Mouse (Mus musculus) right cerebral cortex, postnatal 10 days (tissue): Measurements from ENCODE around the gene Cdh23.

Experiments used
- DNase-seq, 2 experiments: peaks; one replicate each; pipeline ENCODE4 v3.0.0; 2021; ENCODE audit warnings: low spot score in 2 of 2

Gene Cdh23

DNA sequence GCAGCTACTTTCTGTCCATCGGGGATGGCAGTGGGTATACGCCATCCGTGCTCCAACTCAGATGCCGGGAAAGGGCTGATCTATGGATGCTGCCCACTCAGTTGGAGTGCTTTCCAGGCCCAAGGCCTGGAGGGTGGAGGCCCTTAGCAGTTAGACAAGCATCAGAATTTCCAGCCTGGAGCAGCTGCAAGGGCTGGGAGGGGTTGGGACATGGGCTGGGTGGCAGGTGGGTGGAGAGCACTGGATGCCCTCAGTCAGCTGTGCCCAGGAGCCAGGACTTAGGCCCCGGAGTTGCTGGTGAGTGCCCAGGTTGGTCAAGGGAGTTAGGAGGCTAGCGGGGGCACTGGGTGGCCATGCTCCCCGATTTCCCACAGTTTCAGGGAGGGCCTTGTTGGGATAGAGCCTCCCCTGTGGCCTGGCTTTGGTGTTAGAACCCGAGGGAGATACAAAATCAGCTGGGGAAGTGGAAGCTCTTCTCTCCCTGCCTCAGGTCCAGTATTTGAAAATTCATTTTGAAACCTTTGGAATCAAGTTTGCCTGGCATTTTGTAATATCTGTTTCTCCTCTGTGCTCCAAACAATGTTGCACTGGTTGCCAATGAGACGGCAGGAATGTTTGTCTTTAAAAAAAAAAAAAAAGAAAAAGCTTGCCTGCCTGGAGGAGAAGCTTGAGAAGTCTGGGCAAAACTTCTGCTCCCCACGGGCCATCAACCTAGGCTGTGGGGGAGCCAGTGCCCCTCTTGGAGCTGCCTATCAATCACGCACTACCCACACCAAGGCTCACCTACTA, 295.6 kb downstream of the Cdh23 start:
- no peak for DNase-seq

DNA sequence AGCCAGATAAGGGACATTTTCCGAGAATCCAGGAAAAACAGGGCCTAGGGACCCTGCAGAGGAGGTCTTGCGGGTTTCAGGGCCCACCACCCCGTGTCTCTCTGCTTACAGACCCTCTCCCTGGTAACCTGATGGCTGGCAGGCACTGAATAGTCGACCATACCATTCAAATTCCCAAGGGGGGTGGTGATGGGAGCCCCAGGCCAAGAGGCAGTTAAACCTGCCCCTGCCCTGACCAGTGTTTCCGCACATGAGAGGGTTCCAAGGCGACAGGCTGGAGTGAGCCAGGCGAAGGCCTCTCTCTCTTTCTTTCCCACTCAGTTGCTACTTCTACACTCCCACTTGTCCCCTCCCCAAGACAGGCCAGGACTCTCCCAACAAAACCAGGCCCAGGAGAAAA, 296.8 kb downstream of the Cdh23 start, which contains the start of gene Gm17455:
Gene Gm17455, plus strand, starts transcription at position 278 of the 400 bp plus-strand sequence.
- no peak for DNase-seq

DNA sequence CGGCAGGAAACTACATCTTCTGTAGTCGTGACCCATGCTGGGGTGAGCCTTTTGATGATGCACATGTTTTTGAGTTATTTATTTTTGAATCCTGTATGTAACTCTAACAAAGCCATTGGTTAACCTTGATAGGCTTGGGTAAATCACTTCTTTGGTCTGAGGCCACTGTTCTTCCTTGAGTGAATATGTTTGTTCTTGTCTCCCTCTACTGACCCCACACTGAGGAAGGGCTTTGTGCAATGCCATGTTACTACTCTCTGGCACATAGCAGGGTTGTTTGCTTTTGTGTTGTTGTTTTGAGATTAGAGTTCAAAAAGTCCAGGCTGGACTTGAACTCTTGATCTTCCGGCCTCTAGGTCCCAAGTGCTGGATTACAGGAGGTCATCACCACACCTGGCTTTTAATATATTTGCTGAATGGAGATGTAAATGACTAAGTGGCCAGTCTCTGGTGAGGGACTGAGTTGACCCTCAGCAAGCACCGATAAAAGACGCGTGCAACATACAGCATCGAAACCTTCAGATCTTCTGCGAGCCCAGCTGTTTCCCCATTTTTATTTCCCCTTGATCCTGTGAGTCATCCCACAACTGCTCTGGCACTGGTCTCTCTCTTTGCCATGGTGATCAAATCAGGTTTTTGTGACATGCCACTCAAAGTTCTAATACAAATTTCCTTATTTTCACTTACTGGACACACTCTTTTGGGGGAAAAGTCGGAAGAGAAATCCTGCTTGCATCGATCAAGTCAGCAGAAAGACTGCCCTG, 298.1 kb downstream of the Cdh23 start:
- no peak for DNase-seq

DNA sequence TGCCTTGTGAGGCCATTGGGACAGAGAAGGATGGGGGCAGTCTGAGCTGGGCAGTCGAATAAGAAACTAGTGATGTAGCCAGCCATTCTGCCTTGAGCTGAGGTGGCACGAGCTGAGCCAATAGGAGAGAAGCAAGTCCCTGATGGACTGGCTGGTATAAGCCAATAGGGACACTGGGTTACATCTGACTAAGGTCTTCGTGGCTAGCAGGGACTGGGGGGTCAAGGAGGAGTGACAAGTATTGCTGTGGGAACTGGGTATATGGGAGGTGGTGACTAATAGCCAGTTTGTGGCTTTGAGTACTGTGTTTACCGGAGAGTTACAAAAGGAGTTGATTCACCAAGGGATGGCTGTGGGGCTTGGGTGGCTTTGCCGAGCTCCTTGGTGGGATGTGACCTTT, 300.7 kb downstream of the Cdh23 start:
- no peak for DNase-seq

- peak; percentile 59 to 65 for DNase-seq
These were observed 301.4 kb downstream of the Cdh23 start for GRCm38 (mm10) chr10:60394936-60395335.

GRCm38 (mm10) chr10:60391661-60392060, 304.6 kb downstream of the Cdh23 start:
- no peak for DNase-seq

- no peak for DNase-seq
These were observed 305.3 kb downstream of the Cdh23 start for GRCm38 (mm10) chr10:60390904-60391420.

- no peak for DNase-seq
These were observed 305.9 kb downstream of the Cdh23 start for GRCm38 (mm10) chr10:60390177-60390903.

GRCm38 (mm10) chr10:60389447-60389865, 306.8 kb downstream of the Cdh23 start:
- no peak for DNase-seq

DNA sequence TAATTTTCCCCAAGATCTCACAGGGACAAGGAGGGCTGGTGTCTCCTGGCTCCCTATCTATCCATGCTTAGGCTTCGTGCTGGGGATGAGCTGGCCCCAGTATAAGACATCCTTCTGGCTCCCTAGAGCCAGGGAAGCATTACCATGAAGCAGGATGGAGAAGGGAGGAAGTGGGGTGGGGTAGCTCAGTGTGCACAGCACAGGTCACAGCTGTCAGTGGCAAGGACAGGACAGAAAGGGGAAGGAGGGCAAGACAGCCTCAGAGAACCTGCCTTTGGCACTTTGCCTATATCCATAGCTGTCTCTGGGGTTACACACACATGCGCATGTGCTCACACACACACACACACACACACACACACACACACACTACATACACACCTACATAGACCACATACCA, 308.0 kb downstream of the Cdh23 start:
- no peak for DNase-seq

GRCm38 (mm10) chr10:60381142-60381925, 315.0 kb downstream of the Cdh23 start:
- DNase-seq, result no peak

GRCm38 (mm10) chr10:60380229-60380628, 316.1 kb downstream of the Cdh23 start:
- no peak for DNase-seq

- no peak for DNase-seq
These were observed 316.8 kb downstream of the Cdh23 start for GRCm38 (mm10) chr10:60379419-60379957.

DNA sequence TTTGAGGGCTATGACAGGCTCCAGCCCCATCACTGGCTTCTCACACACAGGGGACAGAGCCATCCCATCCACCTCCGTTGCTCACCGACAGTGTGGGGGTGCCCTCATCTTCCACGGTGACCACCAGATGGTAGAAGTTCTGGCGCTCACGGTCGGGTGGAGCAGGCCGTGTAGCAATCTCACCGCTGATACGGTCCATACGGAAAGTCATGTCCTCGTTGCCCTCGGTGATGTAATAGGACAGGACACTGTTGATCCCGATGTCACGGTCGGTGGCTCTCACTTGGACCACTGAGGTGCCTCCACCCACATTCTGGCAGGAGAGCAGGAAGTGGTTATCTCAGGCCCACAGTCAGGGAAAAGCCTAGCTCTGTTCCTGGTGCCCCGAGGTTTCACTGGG, 319.6 kb downstream of the Cdh23 start:
- DNase-seq, result no peak

DNA sequence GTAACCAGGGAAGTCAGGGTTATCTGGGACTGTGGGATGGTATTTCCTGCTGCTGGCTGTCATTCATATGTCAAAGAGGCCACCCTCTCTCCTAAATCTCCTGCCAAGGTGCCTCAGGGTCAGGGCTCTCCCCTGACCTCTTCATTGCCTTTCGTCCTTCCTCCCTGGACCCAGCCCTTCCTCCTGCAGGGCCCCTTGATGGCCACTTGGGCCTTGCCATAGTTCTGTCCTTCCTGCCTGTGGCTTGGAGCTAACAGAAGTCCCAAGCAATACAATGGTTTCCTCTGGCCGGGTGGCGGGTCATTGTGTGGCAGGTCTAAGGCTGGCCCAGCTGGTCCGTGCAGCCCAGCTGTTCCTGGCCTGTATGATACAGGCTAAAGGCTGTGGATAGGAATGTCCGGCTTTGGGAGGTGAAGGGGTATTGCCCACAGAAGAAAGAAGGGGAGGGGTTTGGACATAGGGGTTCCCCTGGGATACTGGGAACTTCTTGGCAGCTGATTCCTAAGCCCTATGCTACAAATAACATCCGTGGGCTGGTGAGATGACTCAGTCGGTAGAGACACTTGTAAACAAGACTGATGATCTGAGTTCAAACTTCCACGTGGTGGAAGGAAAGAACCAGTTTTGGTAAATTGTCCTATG, 322.2 kb downstream of the Cdh23 start:
- DNase-seq, result no peak

DNA sequence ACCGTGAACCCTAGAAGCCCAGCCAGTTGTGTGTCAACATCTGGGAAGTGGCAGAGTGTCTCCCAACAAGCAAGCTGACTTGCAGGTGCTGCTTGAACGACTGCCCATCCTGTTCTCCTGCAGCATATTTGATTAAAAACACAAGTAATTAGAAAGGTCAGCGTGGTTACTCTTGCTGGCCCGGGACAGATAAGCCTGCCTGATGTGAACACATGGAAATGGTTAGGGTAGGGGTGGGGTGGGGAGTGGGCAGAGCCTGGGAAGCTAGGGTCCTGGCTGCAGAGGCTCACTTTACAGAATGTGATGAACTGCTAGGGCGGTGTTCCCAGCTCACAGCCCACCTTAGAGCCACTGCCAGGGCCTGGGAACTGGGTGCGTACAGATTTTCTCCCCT, 322.8 kb downstream of the Cdh23 start:
- no peak for DNase-seq

DNA sequence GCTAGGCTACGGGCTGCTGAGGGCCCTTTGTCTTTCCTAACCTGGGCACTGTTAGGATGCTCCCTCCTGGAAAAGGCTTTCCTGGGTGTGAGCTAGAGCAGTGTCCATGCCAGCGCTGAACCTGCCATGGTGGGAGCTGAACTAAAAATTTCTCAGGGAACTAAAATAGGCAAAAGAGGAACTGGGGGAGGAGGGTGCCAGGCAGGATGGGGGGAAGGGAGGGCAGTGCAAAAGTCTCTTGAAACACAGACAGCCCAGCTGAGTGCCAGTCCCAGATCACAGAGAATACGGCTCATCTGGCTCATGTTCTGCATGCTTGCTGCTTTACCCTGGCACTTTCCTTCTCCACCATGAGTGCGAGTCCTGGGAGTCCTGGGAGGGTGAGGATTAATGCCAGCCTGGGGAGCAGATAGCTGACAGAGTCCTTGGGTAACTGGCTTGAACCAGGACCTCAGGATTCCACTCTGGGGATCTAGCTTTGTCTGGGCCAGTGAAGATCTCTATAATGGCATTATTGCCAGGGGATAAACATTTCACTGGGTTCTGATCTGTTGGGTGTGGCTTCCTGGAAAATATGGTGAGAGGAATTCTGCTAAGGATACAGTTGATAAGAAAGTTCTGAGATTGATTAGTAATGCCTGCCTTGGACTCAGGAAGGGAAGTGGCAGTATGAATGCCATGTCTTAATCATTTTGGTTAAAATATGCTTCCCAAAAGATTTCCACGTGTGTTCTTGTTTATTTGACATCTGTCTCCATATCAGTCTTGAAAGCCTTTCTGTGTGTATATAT, 324.5 kb downstream of the Cdh23 start:
- peak in 1 of 2 experiments; percentile 50 for DNase-seq

- DNase-seq, result no peak
These were observed 325.7 kb downstream of the Cdh23 start for GRCm38 (mm10) chr10:60370601-60371061.

GRCm38 (mm10) chr10:60370098-60370497, 326.2 kb downstream of the Cdh23 start:
- DNase-seq, result peak; percentile 76 to 81

- no peak for DNase-seq
These were observed 326.9 kb downstream of the Cdh23 start for GRCm38 (mm10) chr10:60369405-60369804.
